ENCODE assay signal across 18 mouse cellular contexts in genomic region chr3:115695194-115695891, GRCm38 (mm10). TPM values are rescaled to one million over a fixed set of nuclear protein-coding genes. Genes with fewer than 3 reads are reported as not detected.
DNase-seq lines count a peak whose midpoint lies in the region; ATAC-seq and TF ChIP-seq lines count a peak whose summit lies in the region.
"Had no signal": no experiment of that assay in that cellular context is flagged by ENCODE, and none has a peak within 500 bp of the region (broad histone marks: within the 10 kb centered on the region; RNA-seq: fewer than 3 reads in every experiment).

No protein-coding gene starts in this region.

- H3K9ac ChIP-seq in heart, adult 2 months (ENCODE audit: low read depth, low read length), result no peak overlapping the region
- no peak overlapping the region for H3K9ac ChIP-seq in ES-E14 (ENCODE audit: insufficient read depth, low read depth, low read length, poor library complexity, severe bottlenecking)
- H3K9ac ChIP-seq: embryonic facial prominence, embryonic 13.5 days; heart, embryonic 13.5 days; liver, embryonic 12.5 days had no signal

- H3K36me3 ChIP-seq in heart, adult 2 months (ENCODE audit: control insufficient read depth, insufficient read depth, low read length), result peaks cover 8% of the 10 kb centered on the region
- H3K36me3 ChIP-seq in ES-E14 (ENCODE audit: control insufficient read depth, insufficient read depth, low read length, poor library complexity, severe bottlenecking), result no peaks in the 10 kb centered on the region
- H3K36me3 ChIP-seq: embryonic facial prominence, embryonic 13.5 days; liver, embryonic 12.5 days had no signal

- no peaks in the 10 kb centered on the region for H3K27me3 ChIP-seq in heart, adult 2 months (ENCODE audit: control insufficient read depth, insufficient read depth, low read length)
- H3K27me3 ChIP-seq: embryonic facial prominence, embryonic 13.5 days; heart, embryonic 13.5 days; liver, embryonic 12.5 days had no signal

- H3K4me3 ChIP-seq in heart, adult 2 months, result no peak overlapping the region
- H3K4me3 ChIP-seq in ES-E14 (ENCODE audit: insufficient read depth in 1 of 2, low read depth in 1 of 2, low read length in 2 of 2, poor library complexity in 1 of 2, severe bottlenecking in 1 of 2), result no peak overlapping the region
- H3K4me3 ChIP-seq in brown adipose tissue, adult 24 weeks (ENCODE audit: insufficient read depth, low read depth, low read length), result no peak overlapping the region
- no peak overlapping the region for H3K4me3 ChIP-seq in gastrocnemius, adult 2 months
- H3K4me3 ChIP-seq: embryonic facial prominence, embryonic 13.5 days; heart, embryonic 13.5 days; liver, embryonic 12.5 days had no signal

- TF ChIP-seq CTCF in heart, adult 2 months (IDR thresholded peaks at IDR 0.05), result no peak
- no peak for TF ChIP-seq CTCF in gastrocnemius, adult 2 months (IDR thresholded peaks at IDR 0.05)

- no peak for DNase-seq in heart, adult 2 months
- no peak for DNase-seq in heart, postnatal 14 days
- peak; percentile 59 for DNase-seq in ES-E14 (ENCODE audit: low read depth, low spot score)
- no peak for DNase-seq in gastrocnemius, adult 2 months
- no peak for DNase-seq in urinary bladder, postnatal 4 days (ENCODE audit: low spot score in 2 of 2)
- no peak for DNase-seq in heart, postnatal 10 days
- DNase-seq: adrenal gland, postnatal 14 days; cerebellum, postnatal 14 days; gastrocnemius, postnatal 14 days; kidney, postnatal 25 days; retina, postnatal 1 day; thymus, adult 2 months had no signal

- no peaks in the 10 kb centered on the region for H3K9me3 ChIP-seq in ES-E14 (ENCODE audit: control insufficient read depth, insufficient read depth, low read depth, low read length)
- H3K9me3 ChIP-seq: embryonic facial prominence, embryonic 13.5 days; heart, embryonic 13.5 days; liver, embryonic 12.5 days had no signal

- WGBS in heart, adult 2 months, result 75% methylated on average over 8 of the region's 8 CpGs

- in situ Hi-C loops in ES-E14 (cut with MboI; ENCODE audit: low sequenced_read_pairs in 2 of 2, unreplicated experiment in 2 of 2), result no loop called here

- no peak for TF ChIP-seq EP300 in heart, adult 2 months (IDR thresholded peaks at IDR 0.05; ENCODE audit: insufficient read depth, low read depth, low read length)

- H3K27ac ChIP-seq in heart, adult 2 months, result peak overlapping the region; percentile 20; the same call in 1 of the 2 replicates
- H3K27ac ChIP-seq in ES-E14 (ENCODE audit: insufficient read depth, low read depth, low read length, poor library complexity, severe bottlenecking), result no peak overlapping the region
- H3K27ac ChIP-seq in brown adipose tissue, adult 24 weeks (replicated peaks; ENCODE audit: low read depth, low read length), result 0 out of 2 replicates have a peak overlapping the region, but pooled peaks have one; percentile 31
- H3K27ac ChIP-seq in gastrocnemius, adult 2 months, result no peak overlapping the region
- H3K27ac ChIP-seq: embryonic facial prominence, embryonic 13.5 days; heart, embryonic 13.5 days; liver, embryonic 12.5 days had no signal

- H3K4me1 ChIP-seq in heart, adult 2 months (ENCODE audit: control insufficient read depth, insufficient read depth, low read length), result peaks cover 8% of the 10 kb centered on the region
- peaks cover 0 to 1% of the 10 kb centered on the region in 2 experiments; a peak in 1 of 4 replicates for H3K4me1 ChIP-seq in ES-E14 (ENCODE audit: control insufficient read depth in 2 of 2, insufficient read depth in 2 of 2, low read length in 2 of 2, poor library complexity in 1 of 2)
- H3K4me1 ChIP-seq in brown adipose tissue, adult 24 weeks (ENCODE audit: control insufficient read depth, insufficient read depth, insufficient read length, low read length), result peaks cover 19% of the 10 kb centered on the region; the same call in 1 of the 2 replicates
- H3K4me1 ChIP-seq: embryonic facial prominence, embryonic 13.5 days had no signal

- H3K79me2 ChIP-seq in heart, adult 2 months (replicated peaks; ENCODE audit: control insufficient read depth, insufficient read depth, low read length), result no peaks in the 10 kb centered on the region

- ATAC-seq in monocyte, adult 5-6 weeks (replicated peaks; ENCODE audit: insufficient number of reproducible peaks, low FRiP score, low TSS enrichment, poor library complexity, severe bottlenecking), result peak; percentile 40; the same call in 1 of the 2 replicates
- ATAC-seq: intestine, postnatal 0 days; liver, embryonic 12.5 days had no signal

- TF ChIP-seq POLR2A in heart, adult 2 months (IDR thresholded peaks at IDR 0.05; ENCODE audit: insufficient read depth, low read depth, low read length), result no peak

- intact Hi-C loops in heart, adult 2 months (cut with DNase I), result no loop called here
- intact Hi-C loops in heart, postnatal 14 days (cut with DNase I), result no loop called here
- intact Hi-C loops in gastrocnemius, adult 2 months (cut with DNase I), result no loop called here
- intact Hi-C loops in heart, postnatal 10 days (cut with DNase I), result no loop called here

TF ChIP-seq in ES-E14, 5 proteins besides CTCF, POLR2A, EP300 and RAD21:
- TF ChIP-seq MAFK (IDR thresholded peaks at IDR 0.05; ENCODE audit: insufficient read depth, low read depth, low read length), result no peak

RNA-seq across cellular contexts. Expression of gene S1pr1, which starts 19.5 kb away (rescaled TPM):
- 10 to 100 TPM; 53.8 to 72.1 TPM for total RNA-seq in heart, adult 2 months (2021)
- 67.0 and 90.6 TPM in 2 replicates for polyA plus RNA-seq in heart, adult 2 months (2012; rRNA removed)
- total RNA-seq in heart, postnatal 14 days (2021), result 100 to 1,000 TPM in 1 of 2 experiments, 10 to 100 TPM in 1; 99.1 to 105 TPM
- total RNA-seq in ES-E14 (2012; rRNA removed), result 0.85 and 2.5 TPM in 2 replicates
- 23.1 and 29.4 TPM in 2 replicates for polyA plus RNA-seq in brown adipose tissue, adult 24 weeks (2012; ENCODE audit: insufficient read depth, insufficient read length, missing spikeins)
- total RNA-seq in monocyte, adult 5-6 weeks (2017), result 37.8 to 51.4 TPM (median 40.3 TPM) in 3 replicates
- 10 to 100 TPM; 16.9 to 34.1 TPM for total RNA-seq in gastrocnemius, adult 2 months (2021)
- 10 to 100 TPM; 74.8 to 95.8 TPM for total RNA-seq in heart, postnatal 10 days (2021)

Comparison
In these comparisons a context has a peak if more than half of its experiments do, and no peak if none do; other contexts are left out.
1. H3K27ac ChIP-seq: peak in heart, adult 2 months (single experiment) and brown adipose tissue, adult 24 weeks (single experiment); none in ES-E14 (single experiment) and gastrocnemius, adult 2 months (single experiment).